Mouse (Mus musculus) stomach, postnatal 0 days (tissue): ENCODE measurements around the gene Gm9117. TPM values are rescaled to one million over a fixed set of nuclear protein-coding genes. Genes with fewer than 3 reads are reported as not detected.
"Not testable (repeated sequence)": the region's sequence is repeated elsewhere in the genome, so short reads cannot be mapped to it uniquely, and the experiment has no call there.

Source experiments
- ATAC-seq: fragments of 200-750 bp; cut with Nextera tagmentation; 2 replicates; pipeline ENCODE4 v1.8.0; 2017; ENCODE audit not compliant: low FRiP score, low TSS enrichment
- DNase-seq: peaks from one replicate; pipeline ENCODE4 v3.0.0-alpha.2; 2016; ENCODE audit warnings: low spot score
- H3K27ac ChIP-seq: fragments of 300-500 bp; sonication (generic); replicated peaks from 2 replicates; pipeline ENCODE4 v1.5.1; 2014; ENCODE audit warnings: mild to moderate bottlenecking, control low read depth
- H3K27me3 ChIP-seq: fragments of 300-500 bp; sonication (generic); 2 replicates; pipeline ENCODE4 v1.6.1; 2014; ENCODE audit warnings: low read length; ENCODE audit not compliant: control insufficient read depth, insufficient read depth
- H3K36me3 ChIP-seq: fragments of 300-500 bp; sonication (generic); 2 replicates; pipeline ENCODE4 v1.6.1; 2014; ENCODE audit warnings: low read length, mixed read lengths; ENCODE audit not compliant: control insufficient read depth, insufficient read depth
- H3K4me1 ChIP-seq: fragments of 300-500 bp; sonication (generic); replicated peaks from 2 replicates; pipeline ENCODE4 v1.6.1; 2014; ENCODE audit warnings: antibody characterized with exemption; ENCODE audit not compliant: control insufficient read depth, insufficient read depth
- H3K4me2 ChIP-seq: fragments of 300-500 bp; sonication (generic); replicated peaks from 2 replicates; pipeline ENCODE4 v1.6.1; 2014; ENCODE audit warnings: low read depth, mild to moderate bottlenecking, control low read depth, moderate library complexity
- H3K4me3 ChIP-seq: fragments of 300-500 bp; sonication (generic); 2 replicates; pipeline ENCODE4 v1.5.1; 2014; ENCODE audit warnings: low read depth, low read length, control low read depth
- H3K9ac ChIP-seq: fragments of 300-500 bp; sonication (generic); 2 replicates; pipeline ENCODE4 v1.6.1; 2014; ENCODE audit warnings: mild to moderate bottlenecking, low read length, control low read depth, mixed read lengths
- H3K9me3 ChIP-seq: fragments of 300-500 bp; sonication (generic); 2 replicates; pipeline ENCODE4 v1.6.1; 2016; ENCODE audit warnings: low read length; ENCODE audit not compliant: control insufficient read depth
- WGBS: fragments of 180-500 bp; shearing (Covaris S2); extraction: QIAGEN DNeasy Blood & Tissue Kit; methylation state at CpG from one replicate; pipeline ENCODE4 v1.1.7; 2014; 5-methylcytosine and 5-hydroxymethylcytosine counted together
- polyA plus RNA-seq: library from polyadenylated mRNA; unstranded; fragments of >200 nt; fragmentation: Nextera tagmentation; extraction: Ambion mirVana; gene quantifications from 2 replicates; pipeline ENCODE4 v1.2.1, GENCODE M21; 2015

Gene Gm9117
- 0.17 TPM in 1 of 2 replicates, not detected in the other for polyA plus RNA-seq

DNA sequence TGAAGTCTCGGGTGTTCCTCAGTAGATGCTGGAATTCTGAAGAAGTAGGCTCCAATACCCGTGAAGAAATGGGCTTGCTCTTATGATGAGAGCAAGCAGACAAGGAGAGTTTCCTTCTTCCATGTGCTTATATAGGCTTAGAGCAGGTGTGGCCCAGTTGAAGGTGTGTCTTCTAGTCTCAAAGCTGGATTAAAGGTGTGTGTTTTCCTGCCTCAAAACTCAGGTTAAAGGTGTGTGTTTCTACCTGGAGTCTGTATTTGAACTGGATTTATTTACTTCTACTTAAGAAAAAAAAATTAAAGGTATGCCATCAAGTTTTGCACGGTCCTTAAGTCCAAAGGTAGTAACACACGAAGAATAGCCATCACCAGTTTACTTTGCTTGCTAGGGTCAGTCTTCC lies at the start of gene Gm9117:
Gm9117 (minus strand) TSS at position 101 of the 400 bp plus-strand sequence.
- not testable (repeated sequence) for H3K4me1 ChIP-seq, H3K36me3 ChIP-seq, H3K4me2 ChIP-seq, H3K27ac ChIP-seq, H3K9me3 ChIP-seq, ATAC-seq, H3K9ac ChIP-seq, DNase-seq, H3K27me3 ChIP-seq, H3K4me3 ChIP-seq
- WGBS, result 72% methylated on average over 4 of the region's 4 CpGs

DNA sequence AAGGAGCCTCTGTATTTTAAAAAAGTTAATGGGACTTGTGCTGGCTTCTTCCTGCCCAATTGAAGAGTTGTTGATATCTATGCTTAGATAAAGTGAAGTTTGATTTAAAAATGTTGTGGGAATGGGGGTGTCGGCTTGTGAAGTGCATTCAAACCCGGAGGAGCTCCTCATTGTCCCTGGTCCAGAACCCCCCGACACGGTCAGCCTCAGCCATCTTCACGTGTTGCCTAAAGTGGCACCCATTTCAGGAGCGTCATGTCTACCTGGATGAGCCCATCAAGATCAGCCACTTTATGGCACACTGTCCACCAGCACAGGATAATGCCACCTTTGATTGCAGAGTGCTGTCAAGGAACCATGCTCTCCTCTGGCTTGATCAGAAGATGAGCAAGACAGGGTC lies 25.6 kb upstream of the Gm9117 start:
- not testable (repeated sequence) for DNase-seq, H3K27ac ChIP-seq, ATAC-seq, H3K9ac ChIP-seq, H3K4me2 ChIP-seq, H3K9me3 ChIP-seq, H3K4me1 ChIP-seq, H3K4me3 ChIP-seq, H3K27me3 ChIP-seq, H3K36me3 ChIP-seq
- WGBS, result 90% methylated on average over 6 of the region's 6 CpGs

DNA sequence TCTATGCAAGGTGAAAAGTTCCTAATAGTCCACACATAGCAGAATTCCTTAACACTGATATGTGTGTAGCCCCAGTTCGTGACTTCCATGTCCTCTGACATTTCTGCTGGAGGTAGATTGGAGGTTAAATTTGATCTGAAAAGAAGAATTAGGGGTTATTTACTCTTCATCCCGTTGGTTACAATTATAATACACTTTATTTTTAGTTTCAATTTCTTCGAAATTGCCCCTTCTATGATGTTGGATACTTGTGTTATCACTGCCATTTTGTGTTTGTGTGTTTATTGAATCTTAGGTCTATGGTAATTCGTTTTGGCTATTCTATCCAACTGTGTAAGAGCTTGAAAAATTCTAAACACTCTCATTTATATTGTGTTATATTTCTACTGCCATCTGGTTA lies 17.9 kb upstream of the Gm9117 start, which contains the start of gene Tdpoz5:
Tdpoz5 (minus strand) TSS at position 101 of the 400 bp plus-strand sequence.
- H3K4me3 ChIP-seq, H3K36me3 ChIP-seq, H3K27ac ChIP-seq, H3K9ac ChIP-seq, DNase-seq, H3K9me3 ChIP-seq, H3K27me3 ChIP-seq, ATAC-seq, H3K4me2 ChIP-seq, H3K4me1 ChIP-seq: not testable (repeated sequence)
- 72% methylated on average over 2 of the region's 4 CpGs for WGBS

DNA sequence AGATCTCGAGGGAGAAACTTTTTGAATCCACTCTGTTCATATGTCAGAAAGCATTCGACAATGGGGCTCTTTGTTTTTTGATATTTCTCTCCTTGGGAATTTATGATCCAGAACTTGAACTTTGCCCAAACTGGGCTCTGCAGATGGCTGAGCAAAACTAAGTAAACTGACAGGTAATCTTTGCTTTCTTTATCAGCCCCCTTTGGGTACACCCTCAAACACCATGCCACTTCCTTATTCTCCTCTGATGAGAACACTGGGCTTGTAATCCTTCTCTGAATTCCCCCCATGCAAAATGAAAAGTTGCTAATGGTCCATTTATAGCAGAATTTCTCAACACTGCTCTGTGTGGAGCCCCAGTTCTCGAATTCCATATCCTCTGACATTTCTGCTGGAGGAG lies 5.0 kb downstream of the Gm9117 start:
- H3K27ac ChIP-seq, H3K27me3 ChIP-seq, H3K4me3 ChIP-seq, H3K9ac ChIP-seq, H3K9me3 ChIP-seq, H3K36me3 ChIP-seq, H3K4me1 ChIP-seq, DNase-seq, H3K4me2 ChIP-seq: not testable (repeated sequence)
- peak; percentile 74 for ATAC-seq
- WGBS, result no CpG with 5 or more reads among the region's 3 CpGs

Other genes starting within 250 kb of the Gm9117 start
- gene Gm5773, start 170.5 kb downstream of the Gm9117 start, polyA plus RNA-seq, result not detected in 2 replicates
- gene Tdpoz4, start 147.1 kb downstream of the Gm9117 start, polyA plus RNA-seq, result not detected in 2 replicates
- gene Tdpoz3, start 117.5 kb downstream of the Gm9117 start, polyA plus RNA-seq, result not detected in 2 replicates
- not detected in 2 replicates for gene Tdpoz5, start 17.8 kb upstream of the Gm9117 start, polyA plus RNA-seq
- gene Gm9125, start 111.3 kb upstream of the Gm9117 start, polyA plus RNA-seq, result 0.22 and 0.24 TPM in 2 replicates
- gene Gm10697, start 129.1 kb upstream of the Gm9117 start, polyA plus RNA-seq, result not detected in 2 replicates
- not detected in 2 replicates for gene Gm10696, start 234.7 kb upstream of the Gm9117 start, polyA plus RNA-seq